Mouse (Mus musculus) ES-E14 (cell line): ENCODE data around the gene Ocel1. TPM values are rescaled to one million over a fixed set of nuclear protein-coding genes. Genes with fewer than 3 reads are reported as not detected.

Experiments used
- DNase-seq: peaks from one replicate; pipeline ENCODE4 v3.0.0-alpha.2; 2013; ENCODE audit warnings: low read depth, low spot score
- H3K27ac ChIP-seq: 2 replicates; pipeline ENCODE4 v1.5.1; 2012; ENCODE audit warnings: low read depth, mild to moderate bottlenecking, low read length, moderate library complexity, mixed read lengths; ENCODE audit not compliant: poor library complexity, insufficient read depth, severe bottlenecking
- H3K36me3 ChIP-seq: 2 replicates; pipeline ENCODE4 v1.6.1; 2012; ENCODE audit warnings: mild to moderate bottlenecking, low read length, moderate library complexity, mixed read lengths; ENCODE audit not compliant: control insufficient read depth, poor library complexity, insufficient read depth, severe bottlenecking
- H3K4me1 ChIP-seq, 2 experiments: fragments of 150-350 bp in 1 of 2; sonication (generic) in 1 of 2; 2 replicates each; pipeline ENCODE4 v1.6.1; 2012; ENCODE audit warnings: low read length in 2 of 2, mild to moderate bottlenecking in 1 of 2, mixed read lengths in 1 of 2; ENCODE audit not compliant: control insufficient read depth in 2 of 2, insufficient read depth in 2 of 2, poor library complexity in 1 of 2
- H3K4me3 ChIP-seq, 2 experiments: fragments of 150-350 bp in 1 of 2; sonication (generic) in 1 of 2; 2 replicates each; pipeline ENCODE4 v1.5.1; 2012; ENCODE audit warnings: low read length in 2 of 2, low read depth in 1 of 2, mild to moderate bottlenecking in 1 of 2, mixed read lengths in 1 of 2; ENCODE audit not compliant: insufficient read depth in 1 of 2, poor library complexity in 1 of 2, severe bottlenecking in 1 of 2
- H3K9ac ChIP-seq: 2 replicates; pipeline ENCODE4 v1.6.1; 2012; ENCODE audit warnings: low read depth, mild to moderate bottlenecking, low read length, mixed read lengths; ENCODE audit not compliant: poor library complexity, insufficient read depth, severe bottlenecking
- H3K9me3 ChIP-seq: fragments of 150-350 bp; sonication (generic); 2 replicates; pipeline ENCODE4 v1.6.1; 2012; ENCODE audit warnings: low read depth, mild to moderate bottlenecking, low read length; ENCODE audit not compliant: control insufficient read depth, insufficient read depth
- CHD2 ChIP-seq: IDR thresholded peaks from 2 replicates; pipeline ENCODE4 v1.6.1; 2014; ENCODE audit warnings: mild to moderate bottlenecking, low read depth, low read length, inconsistent platforms
- HCFC1 ChIP-seq: IDR thresholded peaks from 2 replicates; pipeline ENCODE4 v1.6.1; 2012; ENCODE audit warnings: low read length, inconsistent platforms, borderline replicate concordance; ENCODE audit not compliant: insufficient read depth
- MAFK ChIP-seq: IDR thresholded peaks from 2 replicates; pipeline ENCODE4 v1.6.1; 2014; ENCODE audit warnings: mild to moderate bottlenecking, low read depth, low read length, inconsistent platforms; ENCODE audit not compliant: insufficient read depth
- ZC3H11A ChIP-seq: IDR thresholded peaks from 2 replicates; pipeline ENCODE4 v1.6.1; 2012; ENCODE audit warnings: low read depth, mild to moderate bottlenecking, inconsistent platforms, low read length, borderline replicate concordance
- ZNF384 ChIP-seq: IDR thresholded peaks from 2 replicates; pipeline ENCODE4 v1.6.1; 2012; ENCODE audit warnings: low read depth, low read length, inconsistent platforms
- in situ Hi-C, 2 experiments: fragments of 600-800 bp; cut with MboI; formaldehyde crosslinking; loops; one replicate each; pipeline ENCODE4 v1.15.1; 2025; ENCODE audit warnings: low sequenced_read_pairs in 2 of 2, inconsistent platforms in 1 of 2; ENCODE audit not compliant: unreplicated experiment in 2 of 2
- total RNA-seq: library from RNA; depleted of rRNA; stranded (reverse); fragments of 300-350 nt; gene quantifications from 2 replicates; pipeline ENCODE4 v1.2.3, GENCODE M21; 2012

Gene Ocel1
- total RNA-seq, 1 experiment = 7.4 TPM

DNA sequence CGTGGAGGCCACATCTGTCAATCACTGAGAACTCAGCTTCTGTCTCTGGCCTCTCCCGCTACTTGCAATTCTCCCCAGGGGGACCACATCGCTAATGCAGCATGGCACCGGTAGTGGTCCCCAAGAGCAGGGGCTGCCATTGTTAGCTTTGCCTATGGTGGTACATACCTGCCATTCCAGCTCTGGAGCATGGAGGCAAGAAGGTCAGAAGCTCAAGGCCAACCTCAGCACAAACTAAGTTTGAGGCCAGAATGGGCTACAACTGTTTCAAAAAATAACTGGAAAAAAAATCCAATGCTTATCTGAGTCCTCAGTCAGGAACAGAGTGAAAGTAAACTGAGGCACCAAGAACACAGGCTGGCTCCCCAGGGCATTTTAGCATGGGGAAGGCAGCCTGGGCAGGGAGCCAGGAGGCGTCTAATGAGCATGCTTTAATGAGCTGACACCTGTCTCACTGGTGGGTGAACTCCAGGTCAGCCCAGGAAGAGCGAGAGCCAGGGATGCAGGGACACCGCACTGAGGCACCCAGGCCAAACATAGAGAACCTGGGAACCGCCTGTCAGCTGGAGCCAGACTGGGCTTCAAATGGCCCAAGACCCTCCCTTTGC lies 5.4 kb downstream of the Ocel1 start:
- no peak for TF ChIP-seq CHD2
- no peak for TF ChIP-seq MAFK
- no peak for TF ChIP-seq HCFC1
- TF ChIP-seq ZC3H11A = no peak
- no peak for TF ChIP-seq ZNF384
- H3K9ac ChIP-seq = no peak overlapping the region
- peaks cover 7% of the 10 kb centered on the region; the same call in 1 of the 2 replicates for H3K36me3 ChIP-seq
- H3K9me3 ChIP-seq = no peaks in the 10 kb centered on the region
- DNase-seq = no peak
- in situ Hi-C loops = no loop called here
- H3K4me1 ChIP-seq = peaks cover 3 to 30% of the 10 kb centered on the region in 2 experiments; a peak in 3 of 4 replicates
- H3K4me3 ChIP-seq = peak overlapping the region; percentile 52 to 63; a peak in 2 of 4 replicates
- no peak overlapping the region for H3K27ac ChIP-seq

GRCm38 (mm10) chr8:71379008-71379407 lies 7.9 kb downstream of the Ocel1 start:
- Histone ChIP-seq H3K27ac (no peak overlapping the region), H3K9me3 (no peaks in the 10 kb centered on the region), H3K36me3 (peaks cover 7% of the 10 kb centered on the region; the same call in 1 of the 2 replicates), H3K9ac (no peak overlapping the region), H3K4me1 (peaks cover 7 to 36% of the 10 kb centered on the region in 2 experiments), H3K4me3 (no peak overlapping the region)
- DNase-seq = no peak
- TF ChIP-seq CHD2 (no peak), HCFC1 (no peak), ZNF384 (no peak), MAFK (no peak), ZC3H11A (no peak)
- in situ Hi-C loops = no loop called here

DNA sequence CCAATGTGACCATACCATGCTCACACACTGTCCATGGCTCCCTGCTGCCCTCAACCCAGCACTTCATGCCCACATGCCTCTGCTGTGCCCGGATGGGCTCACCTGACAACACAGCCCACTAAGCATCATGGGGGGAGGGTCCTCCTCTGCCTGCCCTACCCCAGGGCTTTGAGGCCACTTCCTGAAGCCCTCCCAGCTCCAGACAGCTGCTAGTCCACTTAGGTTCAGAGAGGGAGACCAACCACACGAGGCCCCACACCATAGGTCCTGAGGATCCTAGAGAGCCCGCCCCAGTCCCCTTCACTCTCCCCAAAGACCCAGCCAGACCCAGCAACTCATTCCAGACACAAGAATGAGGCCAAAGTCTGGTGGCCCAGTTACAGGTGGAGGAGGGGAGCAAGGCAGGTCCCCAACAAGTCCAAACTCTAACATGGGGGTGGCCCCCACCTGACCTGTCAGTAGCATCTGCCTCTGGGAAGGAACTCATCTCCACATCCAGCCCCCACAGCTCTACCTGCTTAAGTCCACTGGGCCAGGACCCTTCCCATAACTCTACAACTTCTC lies 8.5 kb downstream of the Ocel1 start:
- peak overlapping the region; percentile 70 to 91; a peak in 3 of 4 replicates for H3K4me3 ChIP-seq
- H3K36me3 ChIP-seq = peaks cover 3% of the 10 kb centered on the region; the same call in 1 of the 2 replicates
- H3K4me1 ChIP-seq = peaks cover 7 to 38% of the 10 kb centered on the region in 2 experiments
- H3K9ac ChIP-seq = 0 out of 2 replicates have a peak overlapping the region, but pooled peaks have one; percentile 89
- H3K27ac ChIP-seq = no peak overlapping the region
- no peak for DNase-seq
- in situ Hi-C loops = no loop called here
- no peaks in the 10 kb centered on the region for H3K9me3 ChIP-seq
- no peak for TF ChIP-seq MAFK
- no peak for TF ChIP-seq HCFC1
- no peak for TF ChIP-seq ZNF384
- no peak for TF ChIP-seq ZC3H11A
- TF ChIP-seq CHD2 = no peak

GRCm38 (mm10) chr8:71380178-71381171 lies 9.4 kb downstream of the Ocel1 start:
- in situ Hi-C loops = no loop called here
- DNase-seq = no peak
- Histone ChIP-seq H3K4me3 (peak overlapping the region; percentile 70 to 91), H3K36me3 (peaks cover 2% of the 10 kb centered on the region; the same call in 1 of the 2 replicates), H3K9ac (peak overlapping the region; percentile 89), H3K4me1 (peaks cover 4 to 32% of the 10 kb centered on the region in 2 experiments), H3K27ac (peak overlapping the region; percentile 86; the same call in 1 of the 2 replicates), H3K9me3 (no peaks in the 10 kb centered on the region)
- TF ChIP-seq CHD2 (no peak), MAFK (no peak), ZC3H11A (no peak), ZNF384 (no peak)
